Mouse (Mus musculus): ENCODE measurements around the gene Ifnab. TPM values are rescaled to one million over a fixed set of nuclear protein-coding genes. Genes with fewer than 3 reads are reported as not detected.
A peak's percentile ranks its signal among the peaks of the same experiment; 100 is the strongest.

Gene Ifnab
- polyA plus RNA-seq, 1 experiment from 2014 or later: not detected

- Histone ChIP-seq H3K4me1 (no peaks in the 10 kb centered on the region), H3K27me3 (no peaks in the 10 kb centered on the region), H3K4me3 (no peak overlapping the region), H3K9ac (no peak overlapping the region), H3K4me2 (replicated peaks) (no peak overlapping the region), H3K36me3 (no peaks in the 10 kb centered on the region), H3K27ac (no peak overlapping the region), H3K9me3 (no peaks in the 10 kb centered on the region)
- ATAC-seq (ENCODE audit: insufficient number of reproducible peaks, insufficient read depth, low FRiP score, low TSS enrichment): no peak
- WGBS: 47% methylated on average over 1 of the region's 1 CpGs
Observed at GRCm38 (mm10) chr4:88655461-88655860, 35.7 kb downstream of the Ifnab start.

DNA sequence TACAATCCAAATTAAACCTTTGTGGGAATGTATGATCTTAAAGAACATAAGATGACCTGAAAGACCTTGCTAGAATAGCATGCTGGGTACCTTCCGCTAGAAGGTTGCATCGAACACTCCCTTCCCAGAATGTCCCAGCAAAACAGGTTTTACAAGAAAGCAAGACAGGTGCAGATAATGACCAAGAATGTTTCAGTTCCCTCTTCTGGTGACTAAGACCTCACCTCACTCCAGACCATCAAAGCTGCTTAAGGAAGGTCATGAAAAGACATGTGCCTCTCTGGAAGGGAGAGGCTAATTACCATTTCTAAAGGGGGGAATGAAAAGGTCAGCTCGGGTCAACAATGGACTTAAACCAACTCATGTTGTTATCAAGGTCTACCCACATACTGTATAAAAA, 37.5 kb downstream of the Ifnab start:
- Histone ChIP-seq H3K36me3 (no peaks in the 10 kb centered on the region), H3K4me3 (no peak overlapping the region), H3K4me1 (no peaks in the 10 kb centered on the region), H3K9ac (no peak overlapping the region), H3K27me3 (no peaks in the 10 kb centered on the region), H3K9me3 (no peaks in the 10 kb centered on the region), H3K27ac (no peak overlapping the region), H3K4me2 (replicated peaks) (no peak overlapping the region)
- 66% methylated on average over 3 of the region's 3 CpGs for WGBS
- no peak for ATAC-seq (ENCODE audit: insufficient number of reproducible peaks, insufficient read depth, low FRiP score, low TSS enrichment)

GRCm38 (mm10) chr4:88644359-88644758, 46.8 kb downstream of the Ifnab start, which contains the start of gene Ifna13:
Gene Ifna13 (minus strand): TSS chr4:88644459.
- WGBS: 58% methylated on average over 2 of the region's 2 CpGs
- H3K27ac ChIP-seq: no peak within 1 kb of the TSS

DNA sequence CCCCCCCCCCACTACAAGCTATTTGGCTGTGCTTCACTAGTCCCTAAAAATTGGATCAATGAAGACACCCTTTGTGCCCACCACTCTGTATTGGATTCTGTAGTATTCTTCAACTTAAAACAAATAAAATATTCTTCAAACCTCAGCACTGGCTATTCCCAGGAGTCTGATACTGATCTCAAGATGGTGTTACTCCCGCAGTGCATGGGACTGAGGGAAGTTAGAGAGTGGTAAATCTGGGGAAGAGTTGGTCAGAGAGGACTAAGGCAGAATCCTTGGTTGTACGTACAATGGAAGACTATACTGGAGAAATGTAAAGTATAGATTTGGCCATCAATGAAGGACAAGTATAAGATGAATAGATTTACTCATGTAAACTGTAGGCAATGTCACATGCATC, 48.6 kb downstream of the Ifnab start:
- no peaks in the 10 kb centered on the region for H3K27me3 ChIP-seq
- no peak overlapping the region for H3K9ac ChIP-seq
- H3K9me3 ChIP-seq: no peaks in the 10 kb centered on the region
- no peak overlapping the region for H3K4me2 ChIP-seq (replicated peaks)
- H3K36me3 ChIP-seq: no peaks in the 10 kb centered on the region
- ATAC-seq (ENCODE audit: insufficient number of reproducible peaks, insufficient read depth, low FRiP score, low TSS enrichment): no peak; the same call in 1 of the 2 replicates
- WGBS: 41% methylated on average over 2 of the region's 2 CpGs
- no peak overlapping the region for H3K27ac ChIP-seq
- no peaks in the 10 kb centered on the region for H3K4me1 ChIP-seq
- H3K4me3 ChIP-seq: no peak overlapping the region

More at GRCm38 (mm10) chr4:88644359-88644758, 46.8 kb downstream of the Ifnab start, which contains the start of gene Ifna13:
- H3K4me1 ChIP-seq: no peaks in the 10 kb centered on the region
- H3K4me3 ChIP-seq: no peak within 1 kb of the TSS
- no peaks in the 10 kb centered on the region for H3K36me3 ChIP-seq
- H3K4me2 ChIP-seq (replicated peaks): no peak within 1 kb of the TSS
- no peak within 1 kb of the TSS for H3K9ac ChIP-seq
- H3K27me3 ChIP-seq: no peaks in the 10 kb centered on the region
- ATAC-seq (ENCODE audit: insufficient number of reproducible peaks, insufficient read depth, low FRiP score, low TSS enrichment): no peak
- no peaks in the 10 kb centered on the region for H3K9me3 ChIP-seq

DNA sequence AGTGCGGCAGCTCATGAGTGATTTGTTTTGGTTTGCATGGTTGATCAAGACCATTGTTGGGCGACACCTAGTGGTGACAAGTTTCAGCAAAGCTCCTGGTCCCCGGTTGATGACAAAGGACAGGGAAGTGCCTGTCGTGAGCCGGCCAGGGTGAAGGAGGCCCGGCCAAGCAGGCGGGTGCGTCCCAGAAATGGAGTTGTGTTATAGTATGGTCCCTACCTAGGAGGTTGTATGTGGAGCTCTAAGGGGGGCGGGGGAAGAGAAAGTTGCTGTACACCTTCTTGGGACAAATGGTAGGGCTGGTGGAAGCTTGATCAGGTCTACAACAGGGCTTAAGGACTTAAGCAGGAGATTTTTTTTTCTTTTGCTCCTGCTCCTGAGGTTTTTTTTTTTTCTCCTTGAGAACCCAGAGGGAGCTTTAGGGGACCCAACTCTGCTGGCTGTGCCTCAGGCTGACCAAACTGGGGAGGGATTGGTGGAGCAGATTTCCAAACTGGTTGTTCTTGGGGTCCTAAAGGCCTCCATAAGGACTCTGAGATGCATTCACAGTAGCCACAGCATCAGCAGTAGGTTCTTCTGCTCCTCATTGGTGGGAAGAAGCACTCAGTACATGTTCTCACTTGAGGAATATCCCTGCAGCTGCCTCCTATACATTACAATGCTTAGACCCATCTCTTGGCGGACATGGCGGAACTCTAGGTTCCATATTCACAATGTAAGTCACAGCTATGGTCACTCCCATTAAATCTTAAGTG, 49.9 kb downstream of the Ifnab start:
- Histone ChIP-seq H3K9ac (no peak overlapping the region), H3K36me3 (no peaks in the 10 kb centered on the region), H3K4me1 (no peaks in the 10 kb centered on the region), H3K27me3 (no peaks in the 10 kb centered on the region), H3K9me3 (no peaks in the 10 kb centered on the region), H3K27ac (no peak overlapping the region), H3K4me3 (peak overlapping the region; percentile 24; the same call in 1 of the 2 replicates), H3K4me2 (replicated peaks) (peak overlapping the region; percentile 38)
- 17% methylated on average over 11 of the region's 11 CpGs for WGBS
- peak; percentile 89 for ATAC-seq (ENCODE audit: insufficient number of reproducible peaks, insufficient read depth, low FRiP score, low TSS enrichment)

GRCm38 (mm10) chr4:88640704-88641076, 50.5 kb downstream of the Ifnab start:
- no peaks in the 10 kb centered on the region for H3K36me3 ChIP-seq
- WGBS: 68% methylated on average over 8 of the region's 8 CpGs
- H3K4me3 ChIP-seq: peak overlapping the region; percentile 24; the same call in 1 of the 2 replicates
- no peaks in the 10 kb centered on the region for H3K27me3 ChIP-seq
- no peak overlapping the region for H3K9ac ChIP-seq
- no peaks in the 10 kb centered on the region for H3K4me1 ChIP-seq
- H3K27ac ChIP-seq: no peak overlapping the region
- no peaks in the 10 kb centered on the region for H3K9me3 ChIP-seq
- H3K4me2 ChIP-seq (replicated peaks): peak overlapping the region; percentile 38
- ATAC-seq (ENCODE audit: insufficient number of reproducible peaks, insufficient read depth, low FRiP score, low TSS enrichment): no peak

Other genes starting within 250 kb of the Ifnab start
- not detected in 2 replicates for gene Ifnb1, start 168.6 kb downstream of the Ifnab start, polyA plus RNA-seq (2016; fragmentation: Nextera tagmentation; extraction: Ambion mirVana)
- gene Ifna15, start 133.1 kb downstream of the Ifnab start, polyA plus RNA-seq (2016; fragmentation: Nextera tagmentation; extraction: Ambion mirVana): not detected in 2 replicates
- not detected in 2 replicates for gene Ifna14, start 119.6 kb downstream of the Ifnab start, polyA plus RNA-seq (2016; fragmentation: Nextera tagmentation; extraction: Ambion mirVana)
- gene Ifna9, start 99.0 kb downstream of the Ifnab start, polyA plus RNA-seq (2016; fragmentation: Nextera tagmentation; extraction: Ambion mirVana): not detected in 2 replicates
- gene Ifna12, start 88.0 kb downstream of the Ifnab start, polyA plus RNA-seq (2016; fragmentation: Nextera tagmentation; extraction: Ambion mirVana): not detected in 2 replicates
- gene C87499, start 56.9 kb downstream of the Ifnab start, polyA plus RNA-seq (2016; fragmentation: Nextera tagmentation; extraction: Ambion mirVana): not detected in 2 replicates
- gene Ifna13, start 46.9 kb downstream of the Ifnab start, polyA plus RNA-seq (2016; fragmentation: Nextera tagmentation; extraction: Ambion mirVana): not detected in 2 replicates
- gene Ifna16, start 14.4 kb downstream of the Ifnab start, polyA plus RNA-seq (2016; fragmentation: Nextera tagmentation; extraction: Ambion mirVana): not detected in 2 replicates
- not detected in 2 replicates for gene Ifna2, start 7.4 kb downstream of the Ifnab start, polyA plus RNA-seq (2016; fragmentation: Nextera tagmentation; extraction: Ambion mirVana)
- 1.5 and 1.8 TPM in 2 replicates for gene Gm26566, start 30.4 kb upstream of the Ifnab start, polyA plus RNA-seq (2016; fragmentation: Nextera tagmentation; extraction: Ambion mirVana)
- 130 and 143 TPM in 2 replicates for gene Klhl9, start 31.1 kb upstream of the Ifnab start, polyA plus RNA-seq (2016; fragmentation: Nextera tagmentation; extraction: Ambion mirVana)
- not detected in 2 replicates for gene Gm13271, start 63.5 kb upstream of the Ifnab start, polyA plus RNA-seq (2016; fragmentation: Nextera tagmentation; extraction: Ambion mirVana)
- 0.32 and 0.41 TPM in 2 replicates for gene Gm13283, start 68.8 kb upstream of the Ifnab start, polyA plus RNA-seq (2016; fragmentation: Nextera tagmentation; extraction: Ambion mirVana)
- gene Gm13290, start 82.5 kb upstream of the Ifnab start, polyA plus RNA-seq (2016; fragmentation: Nextera tagmentation; extraction: Ambion mirVana): 0.37 TPM in 1 of 2 replicates, not detected in the other
- gene Gm13289, start 85.6 kb upstream of the Ifnab start, polyA plus RNA-seq (2016; fragmentation: Nextera tagmentation; extraction: Ambion mirVana): not detected in 2 replicates
- gene Gm13272, start 88.5 kb upstream of the Ifnab start, polyA plus RNA-seq (2016; fragmentation: Nextera tagmentation; extraction: Ambion mirVana): not detected in 2 replicates
- gene Ifnz, start 90.8 kb upstream of the Ifnab start, polyA plus RNA-seq (2016; fragmentation: Nextera tagmentation; extraction: Ambion mirVana): 0.20 and 0.32 TPM in 2 replicates
- gene Gm13276, start 94.3 kb upstream of the Ifnab start, polyA plus RNA-seq (2016; fragmentation: Nextera tagmentation; extraction: Ambion mirVana): not detected in 2 replicates
- gene Gm13277, start 97.3 kb upstream of the Ifnab start, polyA plus RNA-seq (2016; fragmentation: Nextera tagmentation; extraction: Ambion mirVana): not detected in 2 replicates
- gene Gm13278, start 100.2 kb upstream of the Ifnab start, polyA plus RNA-seq (2016; fragmentation: Nextera tagmentation; extraction: Ambion mirVana): not detected in 2 replicates
- not detected in 2 replicates for gene Gm13275, start 103.1 kb upstream of the Ifnab start, polyA plus RNA-seq (2016; fragmentation: Nextera tagmentation; extraction: Ambion mirVana)
- gene Gm13279, start 106.0 kb upstream of the Ifnab start, polyA plus RNA-seq (2016; fragmentation: Nextera tagmentation; extraction: Ambion mirVana): not detected in 2 replicates
- 1.0 and 1.5 TPM in 2 replicates for gene Gm13285, start 108.3 kb upstream of the Ifnab start, polyA plus RNA-seq (2016; fragmentation: Nextera tagmentation; extraction: Ambion mirVana)
- not detected in 2 replicates for gene Gm13287, start 111.9 kb upstream of the Ifnab start, polyA plus RNA-seq (2016; fragmentation: Nextera tagmentation; extraction: Ambion mirVana)
- 0.15 TPM in 1 of 2 replicates, not detected in the other for gene Gm13288, start 114.2 kb upstream of the Ifnab start, polyA plus RNA-seq (2016; fragmentation: Nextera tagmentation; extraction: Ambion mirVana)
- gene Ifna7, start 124.9 kb upstream of the Ifnab start, polyA plus RNA-seq (2016; fragmentation: Nextera tagmentation; extraction: Ambion mirVana): not detected in 2 replicates
- gene Ifna11, start 128.6 kb upstream of the Ifnab start, polyA plus RNA-seq (2016; fragmentation: Nextera tagmentation; extraction: Ambion mirVana): not detected in 2 replicates
- gene Ifna6, start 136.1 kb upstream of the Ifnab start, polyA plus RNA-seq (2016; fragmentation: Nextera tagmentation; extraction: Ambion mirVana): not detected in 2 replicates
- gene Ifna5, start 144.2 kb upstream of the Ifnab start, polyA plus RNA-seq (2016; fragmentation: Nextera tagmentation; extraction: Ambion mirVana): not detected in 2 replicates
- gene Ifna4, start 150.5 kb upstream of the Ifnab start, polyA plus RNA-seq (2016; fragmentation: Nextera tagmentation; extraction: Ambion mirVana): not detected in 2 replicates
- gene Ifna1, start 158.7 kb upstream of the Ifnab start, polyA plus RNA-seq (2016; fragmentation: Nextera tagmentation; extraction: Ambion mirVana): not detected in 2 replicates
- not detected in 2 replicates for gene Ifne, start 188.8 kb upstream of the Ifnab start, polyA plus RNA-seq (2016; fragmentation: Nextera tagmentation; extraction: Ambion mirVana)